Mouse (Mus musculus): Measurements from ENCODE around the gene Tpst1. TPM values are rescaled to one million over a fixed set of nuclear protein-coding genes. Genes with fewer than 3 reads are reported as not detected.
"Not testable (repeated sequence)": the region's sequence is repeated elsewhere in the genome, so short reads cannot be mapped to it uniquely, and the experiment has no call there.

Tpst1 gene
- total RNA-seq (2021), result 1 to 10 TPM; 3.7 to 5.4 TPM
- long read RNA-seq, experiment 1, partial matches to known transcripts, result 0 of 5 reads
- long read RNA-seq, experiment 1, other reads (novel, unspliced or antisense), result 1 of 5 reads
- long read RNA-seq, experiment 2, transcript Tpst1-201 (6 exons, 2,050 nt), result major isoform, 9 of 9 reads
- long read RNA-seq, experiment 2, partial matches to known transcripts, result 0 of 9 reads
- long read RNA-seq, experiment 2, other reads (novel, unspliced or antisense), result 0 of 9 reads

GRCm38 (mm10) chr5:130073026-130073425, at the start of gene Tpst1:
Tpst1 (plus strand) TSS chr5:130073326.
- no peak within 1 kb of the TSS for H3K4me3 ChIP-seq
- no peak within 1 kb of the TSS for H3K27ac ChIP-seq
- TF ChIP-seq CTCF (IDR thresholded peaks at IDR 0.05), result no peak
- peak; percentile 1 for DNase-seq
- intact Hi-C loops (cut with DNase I), result no loop called here

GRCm38 (mm10) chr5:130023767-130024539, 49.2 kb upstream of the Tpst1 start:
- peak overlapping the region; percentile 76 for H3K4me3 ChIP-seq
- H3K27ac ChIP-seq, result peak overlapping the region; percentile 88
- intact Hi-C loops (cut with DNase I), result loop anchor here (1.0 to 5.0 kb wide), 3 partner anchors 14 to 139 kb away; no protein-coding TSS in a partner anchor

GRCm38 (mm10) chr5:130027134-130027533, 46.0 kb upstream of the Tpst1 start:
- intact Hi-C loops (cut with DNase I), result no loop called here
- Histone ChIP-seq H3K4me3 (no peak overlapping the region), H3K27ac (no peak overlapping the region)
- no peak for TF ChIP-seq CTCF (IDR thresholded peaks at IDR 0.05)
- DNase-seq, result no peak

More at GRCm38 (mm10) chr5:130023767-130024539, 49.2 kb upstream of the Tpst1 start:
- DNase-seq, result peak; percentile 88
- TF ChIP-seq CTCF (IDR thresholded peaks at IDR 0.05), result peak; percentile 90

- no peak overlapping the region for H3K27ac ChIP-seq
- no peak for TF ChIP-seq CTCF (IDR thresholded peaks at IDR 0.05)
- no peak overlapping the region for H3K4me3 ChIP-seq
- intact Hi-C loops (cut with DNase I), result no loop called here
- DNase-seq, result no peak
Observed at GRCm38 (mm10) chr5:130027696-130028095, 45.4 kb upstream of the Tpst1 start.

GRCm38 (mm10) chr5:130029142-130029897, 43.8 kb upstream of the Tpst1 start, which contains the start of the genes Asl and Crcp:
Asl (minus strand) TSS chr5:130029247.
Crcp (plus strand) TSS chr5:130029290.
- intact Hi-C loops (cut with DNase I), result no loop called here
- Histone ChIP-seq H3K4me3 (peak within 1 kb of the TSS; percentile 81), H3K27ac (peak within 1 kb of the TSS; percentile 89)
- TF ChIP-seq CTCF (IDR thresholded peaks at IDR 0.05), result no peak
- peak; percentile 89 for DNase-seq

- intact Hi-C loops (cut with DNase I), result no loop called here
- Histone ChIP-seq H3K4me3 (no peak overlapping the region), H3K27ac (no peak overlapping the region)
- DNase-seq, result no peak
- TF ChIP-seq CTCF (IDR thresholded peaks at IDR 0.05), result no peak
Observed at GRCm38 (mm10) chr5:130031410-130032390, 41.4 kb upstream of the Tpst1 start.

- no peak for DNase-seq
- intact Hi-C loops (cut with DNase I), result no loop called here
- Histone ChIP-seq H3K27ac (no peak overlapping the region), H3K4me3 (no peak overlapping the region)
- TF ChIP-seq CTCF (IDR thresholded peaks at IDR 0.05), result no peak
Observed at GRCm38 (mm10) chr5:130033869-130034268, 39.3 kb upstream of the Tpst1 start.

- not testable (repeated sequence) for H3K4me3 ChIP-seq, DNase-seq, H3K27ac ChIP-seq
- intact Hi-C loops (cut with DNase I), result loop anchor here (5.0 kb wide), 1 partner anchor 39 kb away; no protein-coding TSS in a partner anchor
- TF ChIP-seq CTCF (IDR thresholded peaks at IDR 0.05), result peak; percentile 34; the same call in 1 of the 2 replicates
Observed at GRCm38 (mm10) chr5:130036300-130036699, 36.8 kb upstream of the Tpst1 start.

- H3K27ac ChIP-seq, result no peak overlapping the region
- no peak overlapping the region for H3K4me3 ChIP-seq
- peak; percentile 80 for DNase-seq
- intact Hi-C loops (cut with DNase I), result loop anchor here (1.0 to 5.0 kb wide), 2 partner anchors 15 to 41 kb away; no protein-coding TSS in a partner anchor
- TF ChIP-seq CTCF (IDR thresholded peaks at IDR 0.05), result peak; percentile 88
Observed at GRCm38 (mm10) chr5:130037752-130038455, 35.2 kb upstream of the Tpst1 start.

- TF ChIP-seq CTCF (IDR thresholded peaks at IDR 0.05), result no peak
- intact Hi-C loops (cut with DNase I), result no loop called here
- peak; percentile 11 for DNase-seq
- Histone ChIP-seq H3K27ac (no peak overlapping the region), H3K4me3 (no peak overlapping the region)
Observed at GRCm38 (mm10) chr5:130040797-130041196, 32.3 kb upstream of the Tpst1 start.

GRCm38 (mm10) chr5:130041262-130041661, 31.9 kb upstream of the Tpst1 start:
- intact Hi-C loops (cut with DNase I), result no loop called here

More at GRCm38 (mm10) chr5:130041262-130041661, 31.9 kb upstream of the Tpst1 start:
- no peak overlapping the region for H3K27ac ChIP-seq
- no peak for DNase-seq
- no peak for TF ChIP-seq CTCF (IDR thresholded peaks at IDR 0.05)
- H3K4me3 ChIP-seq, result no peak overlapping the region
